Mouse (Mus musculus): ENCODE data around the gene Golga3. TPM values are rescaled to one million over a fixed set of nuclear protein-coding genes. Genes with fewer than 3 reads are reported as not detected.

The Golga3 gene
- 23.4 and 24.7 TPM in 2 replicates for total RNA-seq (2014; rRNA removed)
- 18.9 and 20.1 TPM in 2 replicates for polyA plus RNA-seq (2015; fragmentation: Nextera tagmentation; extraction: Ambion mirVana)

DNA sequence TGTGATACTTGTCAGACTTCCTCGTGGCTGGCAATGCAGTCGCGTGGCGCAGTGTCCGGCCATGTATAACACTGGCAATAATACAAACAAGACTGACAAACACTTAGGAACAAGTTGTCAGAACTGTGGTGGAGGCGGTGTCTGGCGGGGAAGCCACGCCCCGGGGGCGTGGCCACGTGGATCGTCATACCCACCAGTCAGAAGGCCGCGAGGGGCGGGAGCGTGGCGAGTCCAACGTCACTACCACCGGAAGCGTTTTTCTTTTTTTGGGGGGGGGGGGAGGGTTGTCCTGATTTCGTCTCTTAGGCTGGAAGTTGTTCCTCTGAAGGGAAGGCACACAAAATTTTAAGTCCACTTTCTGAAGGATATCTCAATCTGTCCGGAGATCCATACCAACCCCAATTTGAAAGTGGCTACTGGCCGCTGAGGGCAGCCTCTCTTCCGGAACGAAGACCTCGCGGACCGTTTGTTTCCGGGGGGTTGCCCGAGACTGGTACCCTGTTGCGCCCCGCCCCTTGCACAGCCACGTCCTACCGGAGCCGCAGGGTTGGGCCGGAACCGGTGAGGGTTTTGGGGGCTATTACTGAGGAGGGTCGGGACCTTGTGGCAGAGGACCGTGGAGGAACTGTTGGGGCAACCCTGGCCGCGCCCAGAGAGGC lies at the start of gene Golga3:
Gene Golga3, plus strand, starts transcription at position 340 of the 659 bp plus-strand sequence.
- 0% methylated on average over 39 of the region's 41 CpGs for WGBS
- peak; percentile 99 for ATAC-seq (ENCODE audit: low FRiP score)
- Histone ChIP-seq H3K4me3 (ENCODE audit: low read depth, low read length) (peak within 1 kb of the TSS; percentile 94), H3K9me3 (ENCODE audit: low read length) (no peaks in the 10 kb centered on the region), H3K36me3 (ENCODE audit: insufficient read depth, low read length) (0 out of 2 replicates have a peak, but pooled peaks cover 4% of the 10 kb centered on the region), H3K9ac (replicated peaks; ENCODE audit: low read length, poor library complexity, severe bottlenecking) (peak within 1 kb of the TSS; percentile 91), H3K27me3 (ENCODE audit: insufficient read depth, low read length) (no peaks in the 10 kb centered on the region), H3K27ac (ENCODE audit: low read depth, low read length) (peak within 1 kb of the TSS; percentile 74), H3K4me1 (ENCODE audit: insufficient read depth, low read length) (peaks cover 6% of the 10 kb centered on the region), H3K4me2 (ENCODE audit: low read depth, low read length, poor library complexity, severe bottlenecking) (peak within 1 kb of the TSS; percentile 88)
- TF ChIP-seq CTCF (IDR thresholded peaks at IDR 0.05) = no peak
- peak; percentile 96 for DNase-seq (ENCODE audit: low spot score)

DNA sequence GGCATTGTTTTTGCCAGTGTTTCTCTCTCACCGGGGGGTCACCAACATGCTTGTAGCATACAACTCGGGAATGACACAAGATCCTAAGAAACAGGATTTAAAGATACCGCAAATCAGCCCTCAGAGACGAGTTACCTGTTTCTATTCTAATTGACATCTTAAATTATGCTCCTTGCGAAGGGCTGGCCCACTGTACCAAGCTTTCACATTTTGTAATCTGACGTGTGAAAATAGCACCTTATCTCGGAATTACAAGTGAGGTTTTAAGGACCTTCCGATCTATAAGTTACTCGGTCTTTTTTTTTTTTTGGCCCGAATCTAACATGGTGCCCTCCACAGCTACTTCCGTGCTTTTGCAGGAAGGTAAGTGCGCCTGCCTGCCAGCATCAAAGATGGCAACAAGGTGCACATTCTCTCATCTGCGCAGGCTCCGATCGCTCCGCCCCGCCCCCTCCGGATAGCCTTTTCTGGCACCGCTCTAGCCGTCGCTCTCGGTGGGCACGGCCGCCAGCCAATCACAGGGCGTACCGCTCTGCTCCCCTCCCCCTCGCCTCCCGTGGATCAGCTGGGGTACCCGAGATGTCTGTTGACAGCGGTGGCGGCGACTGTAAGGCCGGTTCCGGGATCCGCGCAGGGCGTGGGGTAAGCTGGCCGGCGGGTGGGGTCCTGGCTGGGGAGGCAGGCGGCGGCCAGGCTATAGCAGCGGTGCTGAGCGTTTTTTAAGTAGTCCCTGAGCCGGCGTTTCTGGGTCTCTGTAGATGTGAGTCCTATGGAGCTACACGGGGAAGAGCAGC lies 41.0 kb upstream of the Golga3 start, which contains the start of gene Chfr:
Gene Chfr, plus strand, starts transcription at position 550 of the 794 bp plus-strand sequence.
- TF ChIP-seq CTCF (IDR thresholded peaks at IDR 0.05) = peak; percentile 42
- ATAC-seq (ENCODE audit: low FRiP score) (peak; percentile 99), DNase-seq (ENCODE audit: low spot score) (peak; percentile 98)
- H3K4me3 ChIP-seq (ENCODE audit: low read depth, low read length) = peak within 1 kb of the TSS; percentile 84
- H3K4me1 ChIP-seq (ENCODE audit: insufficient read depth, low read length) = no peaks in the 10 kb centered on the region
- H3K27me3 ChIP-seq (ENCODE audit: insufficient read depth, low read length) = no peaks in the 10 kb centered on the region
- peak within 1 kb of the TSS; percentile 75 for H3K4me2 ChIP-seq (ENCODE audit: low read depth, low read length, poor library complexity, severe bottlenecking)
- H3K9ac ChIP-seq (replicated peaks; ENCODE audit: low read length, poor library complexity, severe bottlenecking) = peak within 1 kb of the TSS; percentile 87
- WGBS = 3% methylated on average over 46 of the region's 46 CpGs
- peaks cover 10% of the 10 kb centered on the region for H3K36me3 ChIP-seq (ENCODE audit: insufficient read depth, low read length)
- H3K27ac ChIP-seq (ENCODE audit: low read depth, low read length) = peak within 1 kb of the TSS; percentile 82
- no peaks in the 10 kb centered on the region for H3K9me3 ChIP-seq (ENCODE audit: low read length)

DNA sequence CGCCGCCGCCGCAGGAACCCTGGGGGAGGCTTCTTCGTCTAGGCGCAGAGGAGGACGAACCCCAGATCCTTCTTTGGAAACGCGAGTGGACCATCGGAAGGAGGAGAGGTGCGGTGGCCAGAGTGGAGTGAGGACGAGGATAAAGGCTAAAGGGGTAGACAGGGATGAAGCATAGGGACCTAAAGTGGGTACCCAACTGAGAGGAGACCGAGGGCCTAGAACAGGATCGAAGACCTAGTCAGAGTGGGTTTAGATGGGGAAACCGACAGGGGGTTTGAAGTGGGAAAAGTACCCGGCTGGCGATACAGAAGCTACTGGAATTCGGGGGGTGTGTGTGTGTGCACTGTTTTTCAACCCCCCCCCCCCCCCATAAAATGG lies 40.4 kb upstream of the Golga3 start:
- Histone ChIP-seq H3K27me3 (ENCODE audit: insufficient read depth, low read length) (no peaks in the 10 kb centered on the region), H3K9ac (replicated peaks; ENCODE audit: low read length, poor library complexity, severe bottlenecking) (peak overlapping the region; percentile 87), H3K4me2 (ENCODE audit: low read depth, low read length, poor library complexity, severe bottlenecking) (peak overlapping the region; percentile 75), H3K4me1 (ENCODE audit: insufficient read depth, low read length) (no peaks in the 10 kb centered on the region), H3K4me3 (ENCODE audit: low read depth, low read length) (peak overlapping the region; percentile 84), H3K36me3 (ENCODE audit: insufficient read depth, low read length) (peaks cover 8% of the 10 kb centered on the region), H3K27ac (ENCODE audit: low read depth, low read length) (peak overlapping the region; percentile 82), H3K9me3 (ENCODE audit: low read length) (no peaks in the 10 kb centered on the region)
- no peak for TF ChIP-seq CTCF (IDR thresholded peaks at IDR 0.05)
- ATAC-seq (ENCODE audit: low FRiP score) (peak; percentile 38), DNase-seq (ENCODE audit: low spot score) (peak; percentile 5)
- 4% methylated on average over 18 of the region's 18 CpGs for WGBS

GRCm38 (mm10) chr5:110137816-110138215 lies 38.7 kb upstream of the Golga3 start:
- Histone ChIP-seq H3K36me3 (ENCODE audit: insufficient read depth, low read length) (peaks cover 8% of the 10 kb centered on the region), H3K27me3 (ENCODE audit: insufficient read depth, low read length) (no peaks in the 10 kb centered on the region), H3K27ac (ENCODE audit: low read depth, low read length) (no peak overlapping the region), H3K9ac (replicated peaks; ENCODE audit: low read length, poor library complexity, severe bottlenecking) (no peak overlapping the region), H3K4me3 (ENCODE audit: low read depth, low read length) (no peak overlapping the region), H3K9me3 (ENCODE audit: low read length) (no peaks in the 10 kb centered on the region), H3K4me1 (ENCODE audit: insufficient read depth, low read length) (no peaks in the 10 kb centered on the region), H3K4me2 (ENCODE audit: low read depth, low read length, poor library complexity, severe bottlenecking) (no peak overlapping the region)
- 98% methylated on average over 3 of the region's 3 CpGs for WGBS
- no peak for ATAC-seq (ENCODE audit: low FRiP score)
- no peak for DNase-seq (ENCODE audit: low spot score)
- no peak for TF ChIP-seq CTCF (IDR thresholded peaks at IDR 0.05)

DNA sequence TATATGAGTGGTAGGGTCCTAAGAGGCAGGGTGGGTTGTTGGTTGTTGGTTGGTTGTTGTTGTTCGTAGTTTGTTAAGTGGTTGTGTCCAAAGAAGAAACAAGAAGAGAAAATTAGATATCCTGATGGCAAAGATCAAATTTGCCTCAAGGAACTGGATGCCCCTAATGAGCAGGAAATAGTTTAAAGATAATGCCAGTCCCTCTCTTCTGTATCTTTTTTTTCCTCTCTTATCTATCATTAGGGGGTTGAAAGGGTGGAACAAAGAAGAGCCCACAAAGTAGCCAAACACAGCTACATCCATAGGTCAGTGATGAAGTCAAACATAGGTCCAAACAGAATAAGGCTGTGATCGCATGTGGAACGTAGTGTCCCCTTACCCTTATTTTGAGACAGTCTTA lies 37.2 kb upstream of the Golga3 start:
- DNase-seq (ENCODE audit: low spot score) = no peak
- H3K4me1 ChIP-seq (ENCODE audit: insufficient read depth, low read length) = no peaks in the 10 kb centered on the region
- H3K4me3 ChIP-seq (ENCODE audit: low read depth, low read length) = no peak overlapping the region
- H3K9ac ChIP-seq (replicated peaks; ENCODE audit: low read length, poor library complexity, severe bottlenecking) = no peak overlapping the region
- no peak overlapping the region for H3K27ac ChIP-seq (ENCODE audit: low read depth, low read length)
- ATAC-seq (ENCODE audit: low FRiP score) = no peak
- no peak overlapping the region for H3K4me2 ChIP-seq (ENCODE audit: low read depth, low read length, poor library complexity, severe bottlenecking)
- peaks cover 16% of the 10 kb centered on the region for H3K36me3 ChIP-seq (ENCODE audit: insufficient read depth, low read length)
- no peaks in the 10 kb centered on the region for H3K9me3 ChIP-seq (ENCODE audit: low read length)
- H3K27me3 ChIP-seq (ENCODE audit: insufficient read depth, low read length) = no peaks in the 10 kb centered on the region
- WGBS = 96% methylated on average over 3 of the region's 3 CpGs
- no peak for TF ChIP-seq CTCF (IDR thresholded peaks at IDR 0.05)

DNA sequence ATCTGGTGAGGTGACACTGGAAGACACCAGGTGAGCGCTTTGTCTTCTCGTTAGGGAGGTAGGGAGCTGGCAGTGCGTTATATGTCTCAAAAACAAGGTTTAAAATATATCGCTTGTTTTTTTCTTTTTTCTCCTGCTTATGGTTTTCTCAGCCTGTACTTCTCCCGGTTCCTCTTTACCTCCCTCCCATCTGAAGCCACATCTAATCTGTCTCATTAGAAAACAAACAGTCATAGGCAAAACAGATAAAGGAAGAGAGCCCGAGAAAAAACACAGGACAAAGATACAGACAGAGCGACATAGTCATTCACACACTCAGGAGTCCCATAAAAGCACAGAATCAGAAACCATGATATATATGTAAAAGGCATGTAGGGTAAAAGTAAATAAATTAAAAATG lies 36.1 kb upstream of the Golga3 start:
- ATAC-seq (ENCODE audit: low FRiP score) = no peak
- H3K36me3 ChIP-seq (ENCODE audit: insufficient read depth, low read length) = peaks cover 25% of the 10 kb centered on the region

More for the DNA sequence above, 36.1 kb upstream of the Golga3 start:
- no peaks in the 10 kb centered on the region for H3K4me1 ChIP-seq (ENCODE audit: insufficient read depth, low read length)
- H3K27me3 ChIP-seq (ENCODE audit: insufficient read depth, low read length) = no peaks in the 10 kb centered on the region
- H3K4me2 ChIP-seq (ENCODE audit: low read depth, low read length, poor library complexity, severe bottlenecking) = no peak overlapping the region
- H3K9ac ChIP-seq (replicated peaks; ENCODE audit: low read length, poor library complexity, severe bottlenecking) = no peak overlapping the region
- no peaks in the 10 kb centered on the region for H3K9me3 ChIP-seq (ENCODE audit: low read length)
- WGBS = 93% methylated on average over 7 of the region's 7 CpGs
- TF ChIP-seq CTCF (IDR thresholded peaks at IDR 0.05) = no peak
- no peak for DNase-seq (ENCODE audit: low spot score)
- no peak overlapping the region for H3K4me3 ChIP-seq (ENCODE audit: low read depth, low read length)
- no peak overlapping the region for H3K27ac ChIP-seq (ENCODE audit: low read depth, low read length)
